Mouse (Mus musculus) CH12.LX (cell line): Measurements from ENCODE around the gene Mag.

Source experiments
- GABPA ChIP-seq: IDR thresholded peaks from 2 replicates; pipeline ENCODE4 v1.6.1; 2012; ENCODE audit warnings: low read depth, low read length, improper control_type of control experiment, inconsistent platforms; ENCODE audit not compliant: insufficient replicate concordance
- KAT2A ChIP-seq: IDR thresholded peaks from 2 replicates; pipeline ENCODE4 v1.6.1; 2012; ENCODE audit warnings: low read length, improper control_type of control experiment, inconsistent platforms; ENCODE audit not compliant: insufficient replicate concordance
- NELFE ChIP-seq: IDR thresholded peaks from 2 replicates; pipeline ENCODE4 v1.6.1; 2011; ENCODE audit warnings: low read depth, low read length, improper control_type of control experiment

DNA sequence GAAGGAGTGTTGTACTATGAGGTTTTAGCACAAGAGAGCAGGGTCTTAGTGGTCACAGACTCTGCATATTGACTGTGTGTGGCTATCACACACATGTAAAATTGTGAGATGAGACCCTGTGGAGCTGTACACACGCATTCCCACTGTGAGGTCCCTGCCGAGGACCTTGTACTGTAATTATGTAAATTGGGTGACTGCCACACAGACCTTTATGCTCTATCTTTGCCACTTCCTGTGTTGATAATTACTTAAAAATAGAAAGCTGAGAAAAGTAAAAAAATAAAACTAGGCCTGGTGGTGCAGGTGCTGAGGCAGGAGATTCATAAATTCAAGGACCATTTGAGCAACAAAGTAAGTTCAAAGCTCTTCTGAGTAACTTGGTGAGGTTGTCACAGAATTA, 24.0 kb downstream of the Mag start:
- no peak for TF ChIP-seq KAT2A
- no peak for TF ChIP-seq NELFE
- no peak for TF ChIP-seq GABPA
